Mouse (Mus musculus) c-Kit-positive CD71-negative TER-119-negative erythroid progenitor cells, embryonic 14.5 days (primary cell): ENCODE measurements at regions not wholly inside any gene's neighbourhood (a gene's known extent, or its start where the extent isn't known, plus 50 kb on each side); places are given as distances from the start of the nearest gene placed in this dataset.

Source experiments
- DNase-seq: peaks from one replicate; pipeline ENCODE4 v3.0.0-alpha.2; 2013; ENCODE audit warnings: low read depth

DNA sequence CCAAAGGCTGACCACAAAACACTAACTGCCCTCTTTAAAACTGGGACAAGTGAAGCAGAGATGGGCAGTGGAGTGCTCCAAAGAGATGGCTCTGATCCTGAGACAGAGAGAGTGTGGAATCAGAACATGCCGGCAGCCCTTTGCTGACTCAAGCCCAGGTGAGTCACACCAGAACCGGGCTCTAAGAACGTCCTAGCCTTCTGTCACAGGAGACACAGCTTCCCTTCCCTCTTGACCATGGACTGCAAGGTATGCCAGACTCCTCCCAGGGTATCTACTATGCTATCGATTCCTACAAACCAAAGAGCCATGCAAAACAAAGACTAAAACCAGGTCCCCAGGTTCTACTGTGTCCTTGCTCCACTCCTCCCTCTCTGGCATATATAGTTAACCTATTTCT is 98.0 kb downstream of the Dhx15 start:
- DNase-seq, result no peak

DNA sequence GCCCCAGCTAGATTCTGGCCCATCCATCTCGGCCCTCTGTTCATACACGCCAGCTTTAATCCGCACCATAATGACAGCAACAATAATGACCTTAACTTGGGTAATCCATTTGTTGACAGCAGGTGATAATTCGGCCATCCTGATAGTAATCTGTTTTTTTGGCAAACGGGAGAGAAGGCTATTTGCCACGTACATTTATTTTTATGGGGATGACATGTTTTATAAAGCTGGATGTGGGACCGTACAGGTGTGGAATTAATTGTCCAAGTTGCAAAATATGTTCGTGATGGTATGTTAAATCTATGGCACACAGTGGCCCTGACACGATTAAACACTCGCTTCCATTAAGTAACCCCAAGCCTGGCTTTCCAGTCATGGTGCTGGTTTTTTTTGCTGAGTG is 102.2 kb downstream of the Dhx15 start:
- no peak for DNase-seq

DNA sequence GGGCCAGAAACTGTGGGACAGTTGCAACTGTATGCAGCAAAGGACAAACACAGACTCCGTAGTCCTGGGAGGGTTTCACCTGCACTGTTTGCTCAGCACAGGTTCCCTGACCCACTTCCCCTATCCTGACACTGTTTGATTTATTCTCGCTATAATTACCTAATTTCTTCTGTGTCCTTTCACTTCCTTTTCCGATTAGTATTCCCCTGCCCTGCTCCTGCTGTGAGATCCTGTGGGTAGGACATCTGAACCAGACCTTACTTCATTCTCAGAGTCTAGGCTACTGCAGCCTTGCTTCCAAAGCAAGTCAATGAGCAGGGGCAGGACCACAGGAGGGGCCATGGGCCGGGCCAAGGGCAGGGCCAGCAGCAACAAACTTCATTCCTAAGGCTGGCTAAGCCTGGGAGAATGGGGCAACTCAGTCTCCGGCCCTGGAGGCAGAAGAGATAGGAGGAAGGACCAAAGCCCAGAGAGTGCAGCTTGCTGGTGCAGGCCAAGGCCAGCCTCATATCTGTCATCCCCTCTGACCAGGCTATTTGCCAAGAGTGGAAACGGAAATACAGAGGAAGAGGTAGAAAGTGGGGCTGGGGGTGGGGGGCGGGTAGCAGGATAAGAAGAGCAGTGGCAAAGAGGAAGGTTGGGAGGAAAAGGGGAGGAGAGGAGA is 103.4 kb downstream of the Dhx15 start:
- DNase-seq, result no peak

DNA sequence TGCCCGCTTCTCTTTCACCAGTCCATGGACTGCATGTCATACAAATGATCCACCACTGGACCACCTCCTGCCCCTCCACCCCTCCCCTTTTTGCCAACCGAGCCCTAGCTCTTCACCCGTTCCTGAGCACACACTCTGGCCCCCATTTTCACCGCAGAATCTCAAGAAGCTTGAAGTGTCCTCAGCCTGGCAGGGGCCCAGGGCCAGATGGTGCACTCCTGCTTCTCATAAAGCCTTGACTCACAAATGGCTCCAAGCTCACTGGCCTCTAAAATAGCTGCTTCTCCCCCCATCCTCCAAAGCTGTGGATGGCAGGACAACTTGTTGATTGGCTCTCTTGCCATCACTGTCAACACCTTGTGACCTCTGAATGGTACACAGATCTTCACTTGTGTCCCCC is 110.0 kb downstream of the Dhx15 start:
- no peak for DNase-seq

DNA sequence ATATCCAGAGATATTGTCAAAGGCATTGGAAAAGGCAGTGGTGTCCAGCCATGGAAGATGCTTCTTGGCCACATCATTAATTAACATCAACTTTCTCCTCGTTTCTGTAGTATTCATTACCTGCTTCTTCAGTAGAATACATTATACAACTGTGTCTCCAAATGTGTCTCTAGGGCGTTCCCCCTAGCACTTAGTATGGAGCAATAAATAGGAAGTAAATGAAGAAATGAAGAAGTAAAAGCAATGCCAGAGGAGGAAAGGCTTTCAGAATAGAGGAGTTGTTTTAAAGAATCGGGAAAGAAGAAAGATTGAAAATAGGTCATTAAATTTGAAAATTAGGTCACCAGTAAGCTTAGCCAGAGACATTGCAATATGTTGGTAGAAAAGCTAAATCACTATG is 112.6 kb downstream of the Dhx15 start:
- no peak for DNase-seq

DNA sequence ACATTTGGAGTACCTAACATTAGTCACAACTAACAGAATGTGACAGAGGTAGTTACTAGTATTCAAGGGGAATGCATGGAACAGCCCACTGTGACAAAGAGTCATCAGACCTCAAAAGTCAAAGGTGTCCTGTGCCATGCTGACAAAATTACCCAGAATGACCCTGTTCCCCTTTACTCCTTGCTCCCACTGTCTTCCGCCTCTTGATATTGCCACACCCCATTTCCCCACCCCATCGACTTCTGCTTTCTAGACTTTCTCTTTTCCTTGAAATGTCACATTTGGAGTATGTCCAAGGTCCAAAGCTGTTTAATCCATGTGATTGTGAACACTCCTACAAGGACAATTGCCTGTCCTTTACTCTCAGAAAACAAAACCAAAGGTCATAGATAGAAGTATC is 115.2 kb downstream of the Dhx15 start:
- DNase-seq, result no peak

DNA sequence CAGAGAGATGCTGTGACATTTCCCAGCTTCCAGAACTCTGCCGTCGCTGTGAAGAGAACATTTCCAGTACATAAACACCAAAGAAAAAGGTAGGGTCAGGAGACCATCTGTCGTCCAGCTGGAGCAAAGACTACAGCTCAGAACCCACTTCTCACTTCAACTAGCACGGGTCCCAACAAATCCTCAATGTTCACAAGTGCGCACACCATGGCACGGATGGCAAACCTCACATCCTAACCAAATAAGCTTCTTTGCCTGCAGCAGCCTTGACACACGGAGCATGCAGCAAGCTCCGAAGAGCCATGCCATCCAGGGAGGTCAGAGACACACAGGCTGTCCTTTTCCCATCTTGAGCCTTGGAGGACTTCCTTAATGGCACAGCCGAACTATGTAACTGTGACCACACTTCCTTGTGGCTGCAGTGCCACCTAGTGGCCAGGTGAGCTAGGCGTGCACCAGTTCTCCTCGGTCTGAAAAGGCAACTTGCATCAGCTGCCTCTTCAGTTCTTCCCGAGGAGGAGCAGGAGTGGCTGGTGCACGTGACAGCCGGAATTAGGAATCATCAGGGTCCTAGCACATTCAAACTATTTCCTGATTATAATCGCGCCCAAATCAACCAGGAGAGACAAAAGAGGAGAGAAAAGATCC is 125.4 kb downstream of the Dhx15 start:
- DNase-seq, result peak; percentile 65

DNA sequence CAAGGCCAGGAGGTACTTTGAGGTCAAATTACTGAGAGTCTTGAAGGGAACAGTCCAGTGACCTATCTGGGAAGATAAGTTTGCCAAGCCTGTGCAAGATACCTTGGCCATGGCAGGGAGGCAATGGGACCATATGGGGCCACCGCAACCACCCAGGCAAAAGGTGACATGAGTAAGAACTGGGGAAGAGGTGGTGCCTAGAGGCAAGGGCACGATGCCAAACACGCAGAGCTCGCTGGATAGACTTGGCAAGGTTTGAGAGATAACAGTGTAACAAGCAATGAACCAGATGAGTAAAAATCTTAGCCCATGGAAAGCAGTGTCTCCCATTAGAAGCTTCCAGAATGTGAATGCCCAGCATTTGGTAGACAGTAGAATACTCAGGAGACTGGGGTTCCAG is 128.1 kb downstream of the Dhx15 start:
- no peak for DNase-seq

DNA sequence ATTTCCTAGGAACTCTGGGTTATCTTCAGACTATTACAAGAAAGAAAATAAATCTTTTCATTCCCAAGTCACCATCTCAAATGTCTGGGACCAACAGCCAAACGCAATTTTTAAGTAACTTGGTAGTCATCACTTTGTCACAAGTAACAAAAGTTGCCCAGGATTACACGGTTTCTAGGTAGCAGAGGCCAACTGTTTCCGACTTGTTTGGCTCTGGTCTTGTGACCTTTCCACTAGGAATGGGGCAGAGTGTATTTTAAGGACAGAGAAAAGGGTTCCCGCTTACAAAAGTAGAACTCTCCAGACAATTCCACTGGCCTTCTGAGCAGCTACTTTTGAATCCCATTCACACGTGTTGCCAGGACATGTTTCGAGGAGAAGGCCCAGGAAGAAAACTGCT is 129.1 kb downstream of the Dhx15 start:
- DNase-seq, result no peak

DNA sequence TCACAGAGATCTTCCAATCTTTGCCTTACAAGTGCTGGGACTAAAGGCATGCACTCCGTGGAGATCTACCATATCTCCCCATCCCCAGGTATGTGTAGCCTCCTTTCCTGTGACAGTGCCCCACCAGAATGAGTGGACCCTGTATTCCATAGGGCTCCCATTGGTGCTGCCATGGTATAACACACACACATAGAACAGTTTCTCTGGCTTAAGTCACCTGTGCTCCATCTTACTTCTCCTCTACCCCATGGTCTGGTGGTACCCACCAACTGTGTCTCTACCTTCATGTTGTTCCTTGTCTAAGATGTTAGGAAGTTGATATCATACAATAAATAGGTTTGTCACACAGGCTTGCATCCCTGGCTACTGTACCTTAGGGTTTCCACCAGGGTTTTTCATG is 133.1 kb downstream of the Dhx15 start:
- DNase-seq, result no peak

DNA sequence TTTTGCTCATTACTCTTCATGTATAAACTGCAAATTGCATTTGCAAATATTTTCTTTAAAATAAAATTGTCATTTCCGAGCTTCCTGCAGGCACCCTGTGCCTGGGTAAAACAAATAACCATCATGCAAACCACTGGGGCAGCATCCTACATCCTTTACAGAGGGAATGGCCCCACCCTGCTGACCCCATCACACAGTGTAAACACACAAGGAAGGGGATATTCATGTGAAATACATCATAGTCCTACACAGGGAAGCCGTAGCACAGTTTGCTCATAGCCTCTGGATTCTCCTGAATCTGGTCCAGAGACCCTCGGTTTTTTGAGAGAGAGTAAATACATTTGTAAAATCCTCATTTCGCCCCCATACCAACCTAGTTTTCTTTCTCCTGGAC is 138.2 kb downstream of the Dhx15 start:
- no peak for DNase-seq

DNA sequence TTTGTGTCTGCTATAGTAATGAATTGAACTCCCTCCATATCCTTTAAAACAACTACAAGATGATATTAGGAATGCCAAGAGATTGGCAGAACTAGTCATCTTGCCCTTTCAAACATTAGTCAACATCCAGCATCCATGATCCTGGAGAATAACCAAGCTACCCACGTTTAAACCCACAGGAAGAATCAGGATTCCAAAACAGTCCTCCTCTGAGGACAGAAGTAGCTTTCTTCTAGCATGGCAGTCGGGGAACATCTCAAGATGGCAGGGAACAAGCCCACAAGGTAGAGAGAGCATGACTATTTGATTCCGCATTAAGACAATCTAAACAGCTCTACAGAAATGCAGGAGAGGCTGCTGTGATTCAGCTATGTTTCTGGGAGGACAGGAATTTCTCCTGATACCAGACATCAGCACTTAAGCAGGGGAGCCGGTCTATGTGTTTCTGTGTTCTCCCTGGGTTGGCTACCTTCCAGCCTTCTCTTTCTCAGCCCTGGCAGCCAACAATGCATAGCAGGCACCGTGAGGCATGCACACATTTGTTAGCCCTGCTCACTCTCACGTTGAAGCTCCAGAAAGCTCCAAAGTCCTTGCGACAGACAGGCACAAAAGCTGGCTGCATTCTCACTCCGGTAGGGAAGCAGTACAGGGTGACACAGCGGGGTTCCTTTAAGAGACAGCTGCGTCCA is 138.8 kb downstream of the Dhx15 start:
- DNase-seq, result no peak

DNA sequence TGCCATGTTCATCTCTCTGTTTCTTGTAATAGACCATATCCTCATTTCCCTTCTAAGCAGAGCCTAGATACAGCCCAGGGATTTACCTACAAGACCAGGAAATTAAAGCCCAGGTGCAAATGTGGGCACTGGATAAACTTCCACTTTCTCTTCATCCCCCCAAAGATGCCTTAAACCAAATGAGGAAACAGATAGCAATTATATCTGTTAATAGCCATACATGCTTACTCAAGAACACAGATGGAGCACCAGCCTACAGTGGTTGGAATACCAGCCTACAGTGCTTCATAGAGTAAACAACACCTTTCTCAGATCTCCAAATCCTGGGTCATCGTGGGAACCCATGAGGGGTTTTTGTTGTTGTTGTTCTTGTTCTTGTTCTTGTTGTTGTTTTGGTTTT is 141.5 kb downstream of the Dhx15 start:
- DNase-seq, result no peak

DNA sequence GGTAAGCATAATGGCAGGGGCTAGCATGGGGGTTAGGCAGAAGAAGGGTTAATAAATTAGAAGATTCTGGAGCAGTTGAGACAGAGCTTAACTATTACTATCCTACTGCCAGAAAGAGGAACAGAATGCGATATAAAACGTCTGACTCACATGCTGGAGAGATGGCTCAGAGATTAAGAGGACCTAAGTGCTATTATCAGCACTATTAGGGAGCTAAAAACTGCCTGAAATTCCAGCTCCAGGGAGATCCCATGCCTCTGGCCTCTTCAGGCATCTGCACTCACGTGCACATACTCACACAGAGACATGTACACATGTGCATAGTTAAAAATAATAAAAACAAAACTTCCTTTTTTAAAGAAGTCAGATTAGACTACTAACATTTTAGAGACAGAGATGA is 143.6 kb downstream of the Dhx15 start:
- DNase-seq, result no peak

DNA sequence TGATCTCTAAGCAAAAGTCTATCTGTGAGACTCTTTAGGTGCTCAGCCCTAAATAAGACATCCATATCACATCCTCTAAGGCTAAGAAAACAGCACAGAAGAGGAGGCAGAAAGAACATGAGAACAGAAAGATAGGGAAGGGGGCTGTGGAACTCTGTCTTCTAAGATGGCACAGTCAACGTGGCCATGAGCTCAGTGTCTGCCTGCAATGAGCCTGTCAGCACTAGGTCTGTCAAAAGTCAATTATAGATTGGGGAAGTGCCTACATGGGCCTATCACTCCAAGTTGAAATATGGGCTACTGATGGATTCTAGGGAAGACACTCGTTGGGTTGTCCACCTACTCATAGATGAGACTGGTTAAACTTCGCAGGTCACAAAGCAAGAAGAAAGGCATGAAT is 146.2 kb downstream of the Dhx15 start:
- no peak for DNase-seq

DNA sequence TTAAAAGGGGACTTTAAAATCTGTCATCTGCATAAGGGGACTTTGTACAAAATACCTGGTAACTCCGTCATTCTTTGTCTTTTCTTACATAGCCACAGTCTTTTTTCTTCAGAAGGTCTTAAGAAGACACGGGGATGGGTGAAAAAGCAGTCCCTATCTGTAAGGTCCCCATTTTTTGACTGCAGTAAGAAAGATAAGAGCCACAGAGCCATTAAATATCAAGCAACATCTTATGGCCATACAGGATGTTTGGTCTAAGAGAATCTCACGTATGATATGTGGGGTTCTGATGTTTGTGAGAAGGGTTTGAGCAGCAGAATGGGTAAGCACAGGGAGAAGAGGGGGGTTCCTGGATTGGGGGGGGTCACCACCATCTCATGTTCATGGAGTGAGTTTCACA is 148.9 kb downstream of the Dhx15 start:
- no peak for DNase-seq

DNA sequence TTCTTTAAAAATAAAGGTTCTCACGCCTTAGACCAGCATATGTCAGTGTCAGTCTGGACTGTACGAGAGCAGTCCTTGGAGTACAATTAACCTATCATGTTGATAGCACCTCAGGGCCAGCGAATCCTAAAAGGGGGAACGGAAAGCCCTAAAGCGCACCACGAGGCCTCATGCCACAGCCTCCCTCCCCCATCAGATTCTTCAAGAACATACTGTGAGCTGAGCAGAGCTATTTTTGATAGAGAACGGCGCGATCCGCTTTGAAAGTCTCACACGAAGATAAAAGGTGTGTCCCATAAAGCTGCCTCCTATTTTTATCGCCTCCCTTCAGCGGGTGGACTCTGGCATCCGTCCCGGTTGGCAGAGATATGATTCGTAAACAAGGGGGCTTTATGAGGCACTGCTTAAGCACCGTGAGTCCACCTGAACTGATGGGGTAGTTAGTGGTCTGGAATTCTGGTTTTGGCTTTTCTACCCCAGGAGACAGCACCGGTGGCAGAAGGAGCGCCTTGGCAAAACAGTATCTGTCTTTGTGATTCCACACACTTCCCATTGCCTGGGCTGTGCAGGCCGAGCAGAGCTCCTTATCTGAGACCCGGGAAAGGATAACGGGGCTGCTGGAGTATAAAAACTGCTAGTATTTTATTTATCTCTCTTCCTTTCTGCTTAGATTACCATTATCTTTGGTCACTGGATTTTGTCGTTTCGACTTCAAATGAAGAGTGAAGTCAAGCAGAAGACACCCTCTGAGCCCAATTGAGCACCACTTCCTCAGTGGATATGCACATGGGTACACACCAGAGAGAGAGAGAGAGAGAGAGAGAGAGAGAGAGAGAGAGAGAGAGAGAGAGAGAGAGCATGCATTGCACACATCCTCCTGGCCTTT is 149.6 kb downstream of the Dhx15 start:
- no peak for DNase-seq

DNA sequence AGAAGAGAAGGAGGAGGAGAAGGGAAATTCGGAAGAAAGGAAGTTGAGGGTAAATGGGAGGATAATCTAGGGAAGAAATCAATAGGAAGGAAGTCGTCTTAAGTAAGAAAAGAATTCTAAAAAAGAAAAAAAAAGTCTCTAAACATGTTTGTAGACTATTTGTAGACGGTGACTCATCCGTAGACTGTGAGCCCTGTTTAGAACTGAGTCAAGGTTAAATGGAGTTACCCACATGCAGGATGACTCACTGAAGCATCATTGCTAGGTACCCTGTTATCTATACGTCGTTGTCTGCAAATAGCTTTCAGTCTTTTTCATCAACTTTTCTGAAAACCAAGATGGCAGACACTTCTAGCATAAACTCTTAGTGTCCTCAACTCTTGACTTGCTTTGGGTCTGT is 155.0 kb downstream of the Dhx15 start:
- DNase-seq, result no peak

DNA sequence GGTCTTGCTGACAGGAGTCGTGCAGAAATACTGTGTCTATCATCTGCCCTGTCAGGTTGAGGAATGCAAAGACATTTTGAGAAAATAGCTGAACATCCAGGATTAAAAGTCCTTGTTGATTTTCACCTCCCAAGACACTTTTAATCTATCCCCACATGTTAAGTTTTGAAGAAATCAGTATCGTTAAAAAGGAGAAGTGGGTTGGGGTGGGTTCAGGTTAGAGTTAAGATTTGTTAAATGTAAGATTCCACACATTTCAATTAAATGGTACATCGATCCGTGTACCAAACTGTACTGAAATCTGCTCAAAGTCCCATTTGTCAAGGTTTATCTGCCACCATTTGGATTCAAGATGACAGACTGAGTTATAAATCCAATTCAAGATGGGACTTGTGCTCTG is 162.8 kb downstream of the Dhx15 start:
- no peak for DNase-seq

DNA sequence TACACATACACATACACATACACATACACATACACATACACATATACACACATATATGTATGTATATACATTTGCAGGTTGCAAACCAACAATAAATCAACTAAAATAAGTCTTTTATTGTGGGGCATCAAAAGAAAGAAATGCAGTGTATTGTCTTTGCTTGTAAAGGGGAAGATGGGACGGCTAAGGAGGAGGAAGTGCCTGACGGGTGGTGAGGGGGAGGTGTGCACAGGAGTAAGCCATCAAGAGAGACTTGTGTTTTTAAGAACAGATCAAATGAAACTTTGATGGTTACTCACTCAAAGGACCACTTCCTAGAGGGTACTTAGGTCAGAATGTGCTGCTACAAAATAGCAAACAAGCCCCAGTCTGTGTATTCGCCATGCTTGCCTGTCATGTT is 164.2 kb downstream of the Dhx15 start:
- DNase-seq, result no peak

DNA sequence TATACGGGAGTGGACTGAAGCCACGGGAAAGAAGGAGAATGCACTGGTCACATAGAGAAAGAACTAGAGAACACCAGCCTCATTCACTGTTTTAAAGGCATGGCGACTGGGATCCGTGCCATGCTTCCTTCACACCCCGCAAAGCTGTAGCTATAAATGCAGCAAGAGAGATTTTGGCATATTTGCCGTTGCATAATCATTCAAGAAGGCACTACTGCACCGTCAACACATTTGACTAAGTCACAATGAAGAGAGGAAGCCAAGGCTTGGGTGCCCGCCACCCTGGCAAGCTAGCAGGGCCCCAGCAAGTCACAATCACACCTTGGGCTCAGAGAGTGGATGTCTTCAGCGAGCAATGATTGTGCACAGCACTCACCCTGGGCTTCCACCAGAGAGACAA is 167.1 kb downstream of the Dhx15 start:
- no peak for DNase-seq

DNA sequence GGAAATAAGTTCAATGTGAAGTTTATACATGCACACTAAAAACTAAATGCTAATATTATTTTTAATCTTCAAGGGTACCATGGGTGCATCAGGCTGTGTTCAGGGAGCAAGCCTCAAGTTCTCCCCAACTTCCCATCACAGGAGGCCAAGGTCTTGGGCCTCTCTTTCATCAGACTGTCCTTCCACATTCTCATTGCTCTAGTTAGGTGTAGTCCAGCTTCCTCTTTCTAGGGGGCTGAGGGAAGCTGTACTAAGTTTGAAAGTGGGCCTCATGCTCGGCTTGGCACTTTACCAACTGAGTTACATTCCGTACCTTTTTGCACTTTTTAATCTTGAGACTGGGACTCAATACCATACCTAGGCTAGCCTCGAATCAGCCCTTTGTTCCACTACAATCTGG is 173.3 kb downstream of the Dhx15 start:
- DNase-seq, result no peak

DNA sequence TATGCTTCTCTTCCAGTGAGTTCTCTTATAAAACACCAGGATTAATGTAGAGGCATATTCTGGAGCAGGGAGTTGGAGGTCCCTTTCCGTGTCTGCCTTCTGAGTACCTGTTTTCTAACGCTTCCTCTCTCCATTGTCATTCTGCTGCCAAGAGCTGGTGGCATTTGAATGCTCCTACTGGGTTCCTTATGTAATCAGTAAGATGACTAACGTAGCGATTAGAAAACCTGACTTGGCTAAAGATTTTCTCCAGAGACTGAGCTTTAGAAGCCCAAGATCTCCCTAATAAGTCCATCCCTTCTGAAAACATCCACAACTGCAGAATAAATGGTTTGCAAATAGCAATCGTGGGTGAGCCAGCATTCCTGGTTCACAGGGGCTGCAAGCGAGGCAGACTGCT is 174.5 kb downstream of the Dhx15 start:
- no peak for DNase-seq
